Mouse (Mus musculus) bone marrow macrophage, adult 2 months (primary cell): ENCODE measurements around the gene Fam136a.

Source experiments
- CTCF ChIP-seq: IDR thresholded peaks from 2 replicates; pipeline ENCODE4 v1.5.1; 2012; ENCODE audit warnings: low read depth, mild to moderate bottlenecking, low read length, moderate library complexity
- POLR2A ChIP-seq: IDR thresholded peaks from 2 replicates; pipeline ENCODE4 v1.6.1; 2012; ENCODE audit warnings: mild to moderate bottlenecking, low read depth, low read length, borderline replicate concordance

DNA sequence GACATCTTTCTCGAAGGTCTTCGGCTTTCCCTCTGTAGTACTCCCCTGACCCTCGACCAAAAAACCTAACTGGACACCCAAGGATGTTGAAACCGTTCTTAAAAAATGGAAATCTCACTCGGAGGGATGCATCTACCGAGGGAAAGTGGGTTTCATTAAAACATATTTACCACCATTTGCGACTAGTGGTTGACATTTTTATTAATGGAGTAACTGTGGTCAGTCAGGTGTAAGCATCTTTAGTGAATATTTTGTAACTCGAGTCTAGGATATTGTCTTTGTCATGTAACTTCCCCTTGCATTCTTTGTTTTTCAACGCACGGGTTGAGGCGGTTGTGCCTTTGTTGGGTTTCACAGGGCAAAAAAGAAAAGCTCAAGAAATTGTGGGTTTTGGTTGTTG lies 39.5 kb downstream of the Fam136a start:
- TF ChIP-seq CTCF (no peak), POLR2A (no peak)
